Mouse (Mus musculus): ENCODE results near the gene H13.
A peak's percentile ranks its signal among the peaks of the same experiment; 100 is the strongest.

The H13 gene

DNA sequence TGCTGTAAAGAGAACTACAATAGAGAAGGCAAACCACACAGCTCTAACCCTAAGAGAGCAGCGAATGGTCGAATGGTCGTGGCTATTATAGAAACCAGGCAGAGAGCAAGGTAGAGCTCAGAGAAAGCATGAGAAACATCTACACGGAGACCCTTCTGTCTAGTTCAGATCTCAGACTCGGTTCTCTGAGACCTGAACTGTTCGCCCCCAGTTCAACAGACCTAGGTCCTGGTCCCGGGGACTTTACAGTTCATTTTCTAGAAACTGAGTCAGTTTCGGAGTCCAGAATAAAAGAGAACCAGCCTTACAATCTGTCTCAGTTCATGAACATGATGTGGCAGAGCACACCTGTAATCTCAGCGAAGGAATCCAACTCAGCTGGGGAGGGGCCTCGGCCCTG is 65.2 kb downstream of the H13 start:
- DNase-seq (ENCODE audit: low read depth, low spot score) = no peak

- peak; percentile 88 for DNase-seq (ENCODE audit: low read depth, low spot score)
These were observed 65.7 kb downstream of the H13 start for GRCm38 (mm10) chr2:152734984-152735383.

DNA sequence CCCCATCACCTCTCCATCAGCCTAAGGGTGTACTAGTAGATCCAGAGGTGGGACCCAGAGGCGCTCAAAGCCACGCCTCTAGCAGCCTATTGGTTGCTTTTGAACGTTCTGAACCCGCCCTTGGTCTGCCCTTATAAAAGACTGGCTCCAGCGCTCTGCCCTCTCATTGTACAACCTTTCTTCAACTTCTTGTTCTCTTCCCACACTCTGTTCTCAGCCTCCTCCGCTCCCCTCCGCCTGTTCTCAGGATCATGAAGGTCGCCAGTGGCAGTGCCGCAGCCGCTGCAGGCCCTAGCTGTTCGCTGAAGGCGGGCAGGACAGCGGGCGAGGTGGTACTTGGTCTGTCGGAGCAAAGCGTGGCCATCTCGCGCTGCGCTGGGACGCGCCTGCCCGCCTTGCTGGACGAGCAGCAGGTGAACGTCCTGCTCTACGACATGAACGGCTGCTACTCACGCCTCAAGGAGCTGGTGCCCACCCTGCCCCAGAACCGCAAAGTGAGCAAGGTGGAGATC is 66.9 kb downstream of the H13 start, which contains the start of gene Id1:
Gene Id1, plus strand, starts transcription at position 162 of the 512 bp plus-strand sequence.
- peak; percentile 80 for DNase-seq (ENCODE audit: low read depth, low spot score)

DNA sequence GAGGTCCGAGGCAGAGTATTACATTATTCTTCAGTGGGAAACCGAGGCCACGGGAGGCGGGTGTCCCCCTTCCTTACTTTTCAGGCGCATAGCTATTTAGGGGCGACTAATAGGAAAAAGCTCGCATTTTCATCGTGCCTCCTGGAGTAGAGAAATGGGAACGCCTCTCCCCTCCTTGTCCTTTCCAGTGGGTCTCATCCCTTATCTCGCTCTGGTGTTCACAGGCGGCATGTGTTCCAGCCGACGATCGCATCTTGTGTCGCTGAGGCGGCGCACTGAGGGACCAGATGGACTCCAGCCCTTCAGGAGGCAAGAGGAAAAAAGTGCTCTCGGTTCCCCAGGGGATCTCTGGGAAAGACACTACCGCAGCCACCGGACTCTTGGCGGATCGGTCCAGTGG is 67.5 kb downstream of the H13 start:
- no peak for DNase-seq (ENCODE audit: low read depth, low spot score)

DNA sequence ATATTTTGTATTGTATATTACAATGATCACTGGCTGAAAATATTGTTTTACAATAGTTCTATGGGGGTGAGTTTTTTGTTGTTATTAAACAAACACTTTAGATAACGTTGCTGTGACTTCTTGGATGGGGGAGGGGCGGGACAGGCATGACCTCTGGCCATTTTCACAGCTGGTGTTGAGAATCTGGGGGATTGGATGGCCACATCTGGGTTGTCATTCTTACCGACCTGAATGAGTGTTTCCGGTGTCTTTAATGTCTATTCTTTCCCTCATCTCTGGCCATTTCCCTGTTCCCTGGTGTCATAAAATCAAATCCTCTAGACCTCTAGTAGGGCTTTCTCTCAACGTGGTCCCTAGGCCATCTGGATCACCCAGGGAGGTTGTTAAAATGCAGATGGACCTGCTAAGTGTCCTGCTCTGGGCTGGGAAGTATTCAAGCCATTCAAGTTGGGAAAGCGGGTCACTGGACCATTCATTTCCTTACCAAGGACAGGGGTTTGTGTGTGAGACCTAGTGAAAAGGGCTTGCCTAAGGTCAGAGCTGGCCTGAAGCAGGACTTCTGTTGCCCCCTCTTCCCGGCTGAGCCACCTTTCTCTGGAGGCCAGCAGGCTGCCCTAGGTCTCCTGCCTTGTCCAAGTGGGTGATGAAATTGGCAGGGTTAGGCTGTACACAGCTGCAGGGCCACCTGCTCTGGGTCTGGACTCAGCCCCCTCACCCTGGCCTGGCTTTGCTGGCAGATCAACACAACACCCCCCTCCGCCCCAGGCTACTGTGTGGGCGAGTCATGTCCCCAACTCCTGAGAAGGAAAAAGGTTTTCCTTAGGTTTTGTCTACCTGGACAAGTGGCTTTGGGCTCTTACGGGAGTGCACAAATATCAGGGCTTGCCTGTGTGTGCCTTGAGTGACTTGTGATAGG is 68.3 kb downstream of the H13 start:
- DNase-seq (ENCODE audit: low read depth, low spot score) = no peak

DNA sequence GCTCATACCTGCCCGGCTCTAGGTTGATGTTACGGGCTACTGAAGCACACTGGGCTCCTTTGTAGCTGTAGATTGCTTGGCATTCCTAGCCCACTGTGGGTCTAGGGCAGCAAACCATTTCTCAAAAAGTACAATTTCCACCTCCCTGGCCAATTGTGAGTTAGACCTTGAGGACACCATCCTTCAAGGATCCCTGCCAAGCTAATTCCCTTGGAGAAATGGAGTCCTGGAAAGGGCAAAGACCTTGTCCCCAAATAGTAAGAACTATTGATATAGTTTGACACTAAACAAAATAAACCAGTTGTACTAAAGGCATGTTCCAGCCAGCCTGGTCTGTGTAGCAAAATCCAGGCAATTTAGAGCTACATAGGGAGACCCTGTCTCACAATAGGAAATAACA is 69.1 kb downstream of the H13 start:
- no peak for DNase-seq (ENCODE audit: low read depth, low spot score)

- DNase-seq (ENCODE audit: low read depth, low spot score) = peak; percentile 62
These were observed 70.0 kb downstream of the H13 start for GRCm38 (mm10) chr2:152739031-152739841.

- no peak for DNase-seq (ENCODE audit: low read depth, low spot score)
These were observed 70.6 kb downstream of the H13 start for GRCm38 (mm10) chr2:152739842-152740260.

DNA sequence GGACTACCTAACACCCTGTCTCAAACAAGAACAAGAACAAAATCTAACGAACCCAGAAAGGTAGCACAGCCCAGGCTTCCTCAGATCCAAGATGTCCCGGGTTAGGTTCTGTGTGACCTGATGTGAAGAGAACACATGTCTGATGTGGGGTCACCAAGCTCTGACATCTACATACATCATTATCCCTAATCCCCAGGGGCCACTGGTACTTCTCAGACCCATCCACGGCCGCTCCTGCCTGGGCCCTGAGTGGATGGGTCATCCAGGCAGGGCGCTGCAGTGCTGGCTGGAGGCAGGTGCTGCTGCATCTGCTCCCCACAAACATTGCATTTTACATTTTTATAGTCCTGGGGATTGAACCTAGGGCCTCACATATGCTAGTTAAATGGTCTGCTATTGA is 71.2 kb downstream of the H13 start:
- DNase-seq (ENCODE audit: low read depth, low spot score) = no peak

DNA sequence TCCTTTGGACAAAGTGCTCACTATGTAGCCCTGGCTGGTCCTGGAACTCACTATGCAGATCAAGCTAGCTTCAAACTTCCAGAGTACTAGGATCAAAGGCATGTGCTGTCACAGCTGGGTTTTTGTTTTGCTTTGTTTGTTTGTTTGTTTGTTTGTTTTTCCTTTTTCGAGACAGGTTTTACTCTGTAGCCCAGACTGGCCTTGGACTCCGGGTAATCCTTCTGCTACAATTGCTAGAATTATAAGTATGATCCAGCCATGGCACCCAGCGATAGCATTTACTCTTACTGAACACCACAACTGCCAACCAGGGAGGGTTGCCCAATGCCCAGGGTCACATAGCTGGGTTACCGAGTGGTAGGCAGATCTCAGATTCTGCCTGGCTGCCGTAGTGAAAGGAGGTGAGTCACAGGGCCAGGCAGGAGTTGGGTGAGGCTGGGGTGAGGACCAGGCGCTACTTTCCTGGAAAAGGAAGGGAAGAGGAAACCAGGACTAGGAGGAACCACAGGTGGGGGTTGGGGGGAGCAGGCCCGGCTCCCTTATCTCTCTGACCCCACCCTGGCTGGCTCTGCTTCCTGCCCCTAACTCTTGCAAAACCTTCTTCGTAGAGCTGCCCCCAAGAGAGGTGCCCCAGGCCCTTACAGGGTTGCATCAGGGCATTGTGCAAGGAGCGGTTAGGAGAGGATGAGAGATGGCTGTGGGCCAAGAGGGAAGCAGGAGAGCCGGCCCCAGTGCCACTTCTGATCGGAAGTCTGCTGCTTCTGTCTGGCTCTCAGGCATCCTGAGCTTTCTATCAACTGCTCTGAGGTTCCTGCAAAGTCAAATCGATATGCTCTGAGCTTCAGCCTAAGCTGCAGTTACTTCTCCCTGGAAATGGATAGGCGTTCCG is 72.1 kb downstream of the H13 start:
- peak; percentile 69 for DNase-seq (ENCODE audit: low read depth, low spot score)

DNA sequence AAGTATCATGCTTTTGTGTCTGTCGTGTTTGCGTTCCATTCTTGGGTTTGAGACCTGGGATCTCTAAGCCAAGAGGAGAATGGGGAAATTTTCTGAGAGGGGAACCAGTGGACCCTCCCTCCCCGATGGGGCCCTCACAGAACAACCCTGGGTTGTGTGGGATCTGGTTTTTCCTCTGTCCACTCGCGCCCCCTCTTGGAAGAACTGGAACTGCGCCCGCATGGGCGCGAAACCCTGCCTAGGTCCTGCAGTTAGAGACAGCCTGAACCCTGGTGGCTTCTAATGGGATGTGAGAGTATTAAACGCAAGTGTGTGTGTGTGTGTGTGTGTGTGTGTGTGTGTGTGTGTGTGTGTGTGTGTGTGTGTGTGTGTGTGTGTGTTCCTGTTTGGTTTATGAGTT is 73.2 kb downstream of the H13 start:
- DNase-seq (ENCODE audit: low read depth, low spot score) = no peak

- no peak for DNase-seq (ENCODE audit: low read depth, low spot score)
These were observed 84.9 kb downstream of the H13 start, which contains the start of gene Cox4i2 for GRCm38 (mm10) chr2:152753944-152754711. Gene Cox4i2, plus strand, starts transcription at chr2:152754173.

- DNase-seq (ENCODE audit: low read depth, low spot score) = no peak
These were observed 87.5 kb downstream of the H13 start for GRCm38 (mm10) chr2:152756474-152757393.

GRCm38 (mm10) chr2:152757478-152757877 is 88.2 kb downstream of the H13 start:
- no peak for DNase-seq (ENCODE audit: low read depth, low spot score)
